Mouse (Mus musculus) small intestine, adult 2 months (tissue): ENCODE measurements around the gene Cyp2f2. TPM values are rescaled to one million over a fixed set of nuclear protein-coding genes. Genes with fewer than 3 reads are reported as not detected.

Source experiments
- H3K27ac ChIP-seq: fragments of 200-500 bp; 2 replicates; pipeline ENCODE4 v1.5.1; 2012; ENCODE audit warnings: low read depth, low read length, control low read depth, inconsistent platforms; ENCODE audit not compliant: insufficient read depth
- H3K27me3 ChIP-seq: fragments of 200-500 bp; 2 replicates; pipeline ENCODE4 v1.6.1; 2012; ENCODE audit warnings: mild to moderate bottlenecking, moderate library complexity, low read length, inconsistent platforms; ENCODE audit not compliant: control insufficient read depth, insufficient read depth
- H3K36me3 ChIP-seq: fragments of 200-500 bp; 2 replicates; pipeline ENCODE4 v1.6.1; 2012; ENCODE audit warnings: mild to moderate bottlenecking, low read length, control low read depth, inconsistent platforms; ENCODE audit not compliant: control insufficient read depth, insufficient read depth
- H3K4me1 ChIP-seq: fragments of 200-500 bp; 2 replicates; pipeline ENCODE4 v1.6.1; 2012; ENCODE audit warnings: low read length, inconsistent platforms, mixed read lengths; ENCODE audit not compliant: control insufficient read depth, insufficient read depth, insufficient read length
- H3K4me3 ChIP-seq: fragments of 200-500 bp; 2 replicates; pipeline ENCODE4 v1.5.1; 2012; ENCODE audit warnings: low read depth, mild to moderate bottlenecking, control low read depth, inconsistent platforms, low read length, moderate library complexity
- CTCF ChIP-seq: fragments of 200-500 bp; IDR thresholded peaks from 2 replicates; pipeline ENCODE4 v1.5.1; 2012; ENCODE audit warnings: low read depth, mild to moderate bottlenecking, control low read depth, inconsistent platforms, low read length, moderate library complexity, mixed read lengths; ENCODE audit not compliant: insufficient replicate concordance, insufficient read length; ENCODE audit errors: extremely low read depth
- POLR2A ChIP-seq: fragments of 200-500 bp; IDR thresholded peaks from 2 replicates; pipeline ENCODE4 v1.6.1; 2012; ENCODE audit warnings: low read depth, mild to moderate bottlenecking, control low read depth, inconsistent platforms, low read length, moderate library complexity
- WGBS: fragments of 180-500 bp; shearing (Covaris S2); methylation state at CpG from one replicate; pipeline ENCODE4 v1.1.7; 2018; 5-methylcytosine and 5-hydroxymethylcytosine counted together
- polyA plus RNA-seq: library from polyadenylated mRNA; depleted of rRNA; stranded (reverse); fragments of >200 nt; gene quantifications from 2 replicates; pipeline ENCODE4 v1.2.3, GENCODE M21; 2012

The Cyp2f2 gene
- polyA plus RNA-seq, 1 experiment, result 0.30 TPM

GRCm38 (mm10) chr7:27161744-27162143, 42.0 kb downstream of the Cyp2f2 start:
- TF ChIP-seq POLR2A (no peak), CTCF (no peak)
- H3K36me3 ChIP-seq, result peaks cover 24% of the 10 kb centered on the region
- 70% methylated on average over 4 of the region's 4 CpGs for WGBS
- H3K4me1 ChIP-seq, result peaks cover 32% of the 10 kb centered on the region
- H3K27ac ChIP-seq, result no peak overlapping the region
- no peak overlapping the region for H3K4me3 ChIP-seq
- H3K27me3 ChIP-seq, result no peaks in the 10 kb centered on the region

GRCm38 (mm10) chr7:27162780-27163449, 43.2 kb downstream of the Cyp2f2 start:
- peaks cover 37% of the 10 kb centered on the region for H3K4me1 ChIP-seq
- no peak for TF ChIP-seq CTCF
- no peak for TF ChIP-seq POLR2A
- H3K4me3 ChIP-seq, result no peak overlapping the region
- H3K36me3 ChIP-seq, result peaks cover 17% of the 10 kb centered on the region
- no peak overlapping the region for H3K27ac ChIP-seq
- H3K27me3 ChIP-seq, result no peaks in the 10 kb centered on the region
- 70% methylated on average over 5 of the region's 5 CpGs for WGBS

GRCm38 (mm10) chr7:27163450-27163805, 43.7 kb downstream of the Cyp2f2 start:
- TF ChIP-seq CTCF (no peak), POLR2A (no peak)
- WGBS, result 70% methylated on average over 5 of the region's 5 CpGs

GRCm38 (mm10) chr7:27164112-27164947, 44.6 kb downstream of the Cyp2f2 start:
- TF ChIP-seq POLR2A (no peak), CTCF (no peak)
- Histone ChIP-seq H3K36me3 (peaks cover 4% of the 10 kb centered on the region; the same call in 1 of the 2 replicates), H3K27me3 (no peaks in the 10 kb centered on the region), H3K4me1 (peaks cover 37% of the 10 kb centered on the region), H3K27ac (no peak overlapping the region), H3K4me3 (no peak overlapping the region)
- WGBS, result 85% methylated on average over 33 of the region's 33 CpGs

More at GRCm38 (mm10) chr7:27163450-27163805, 43.7 kb downstream of the Cyp2f2 start:
- H3K4me3 ChIP-seq, result no peak overlapping the region
- H3K27ac ChIP-seq, result no peak overlapping the region
- no peaks in the 10 kb centered on the region for H3K27me3 ChIP-seq
- peaks cover 37% of the 10 kb centered on the region for H3K4me1 ChIP-seq
- H3K36me3 ChIP-seq, result peaks cover 12% of the 10 kb centered on the region

- Histone ChIP-seq H3K36me3 (no peaks in the 10 kb centered on the region; the same call in 1 of the 2 replicates), H3K27me3 (no peaks in the 10 kb centered on the region), H3K27ac (peak overlapping the region; percentile 93; the same call in 1 of the 2 replicates), H3K4me1 (peaks cover 35% of the 10 kb centered on the region), H3K4me3 (peak overlapping the region; percentile 81)
- 52% methylated on average over 23 of the region's 23 CpGs for WGBS
- no peak for TF ChIP-seq POLR2A
- TF ChIP-seq CTCF, result no peak
These were observed 45.4 kb downstream of the Cyp2f2 start for GRCm38 (mm10) chr7:27165007-27165655.

- Histone ChIP-seq H3K27me3 (no peaks in the 10 kb centered on the region), H3K27ac (peak overlapping the region; percentile 93), H3K4me1 (peaks cover 31% of the 10 kb centered on the region), H3K36me3 (peaks cover 2% of the 10 kb centered on the region; the same call in 1 of the 2 replicates), H3K4me3 (peak overlapping the region; percentile 81)
- TF ChIP-seq CTCF, result no peak
- TF ChIP-seq POLR2A, result no peak
- 1% methylated on average over 8 of the region's 8 CpGs for WGBS
These were observed 46.0 kb downstream of the Cyp2f2 start for GRCm38 (mm10) chr7:27165696-27166095.
